8 mouse cellular contexts compared by ENCODE assay signal in genomic region chr3:95893606-95894316, GRCm38 (mm10). TPM values are rescaled to one million over a fixed set of nuclear protein-coding genes. Genes with fewer than 3 reads are reported as not detected.
DNase-seq lines count a peak whose midpoint lies in the region; ATAC-seq and TF ChIP-seq lines count a peak whose summit lies in the region.
"Not testable (repeated sequence)": the region's sequence is repeated elsewhere in the genome, so short reads cannot be mapped to it uniquely, and the experiment has no call there.

Gene Aph1a, plus strand, starts transcription at chr3:95893969.

- peak; percentile 97 for ATAC-seq in hematopoietic stem cell, adult 5-6 weeks (replicated peaks in 1 of 2; ENCODE audit: insufficient read depth in 1 of 2, low FRiP score in 2 of 2, low TSS enrichment in 1 of 2, low read depth in 1 of 2, poor library complexity in 2 of 2, severe bottlenecking in 2 of 2)
- peak; percentile 97 for ATAC-seq in lung, postnatal 0 days

- not testable (repeated sequence) for TF ChIP-seq RAD21 in MEL (IDR thresholded peaks at IDR 0.05; ENCODE audit: low read depth, low read length)

- H3K4me3 ChIP-seq in MEL (ENCODE audit: control insufficient read depth in 1 of 2, insufficient read depth in 1 of 2, low read depth in 2 of 2, low read length in 2 of 2): peak within 1 kb of the TSS; percentile 90 to 98
- peak within 1 kb of the TSS; percentile 96 for H3K4me3 ChIP-seq in cerebellum, adult 2 months (replicated peaks; ENCODE audit: insufficient read depth, low read depth, low read length)
- peak within 1 kb of the TSS; percentile 58 for H3K4me3 ChIP-seq in lung, postnatal 0 days (ENCODE audit: low read depth, low read length)

- peaks cover 11% of the 10 kb centered on the region for H3K79me2 ChIP-seq in MEL (ENCODE audit: control insufficient read depth, insufficient read depth, low read length, poor library complexity)

- peak within 1 kb of the TSS; percentile 73 for H3K27ac ChIP-seq in MEL (ENCODE audit: control insufficient read depth, low read depth, low read length)
- H3K27ac ChIP-seq in cerebellum, adult 2 months (ENCODE audit: insufficient read depth, low read length): peak within 1 kb of the TSS; percentile 82
- H3K27ac ChIP-seq in lung, postnatal 0 days (ENCODE audit: low read length): peak within 1 kb of the TSS; percentile 93

- H3K4me2 ChIP-seq in lung, postnatal 0 days (replicated peaks; ENCODE audit: low read depth, low read length): peak within 1 kb of the TSS; percentile 68

- TF ChIP-seq POLR2A in MEL (IDR thresholded peaks at IDR 0.05; ENCODE audit: control insufficient read depth in 1 of 2, insufficient read depth in 1 of 2, low read depth in 1 of 2, low read length in 2 of 2, poor library complexity in 1 of 2): peak; percentile 38 to 89; a peak in 2 of 4 replicates
- TF ChIP-seq POLR2A in cerebellum, adult 2 months (IDR thresholded peaks at IDR 0.05; ENCODE audit: borderline replicate concordance, insufficient read depth, low read length): peak; percentile 73; the same call in 1 of the 2 replicates

- peak; percentile 100 for DNase-seq in MEL (ENCODE audit: low read depth, low spot score)
- peak; percentile 95 to 98 for DNase-seq in cerebellum, adult 2 months
- DNase-seq in forelimb bud, embryonic 11.5 days (ENCODE audit: low read depth, low spot score): peak; percentile 96
- peak; percentile 98 for DNase-seq in layer of hippocampus, adult 9-11 months
- DNase-seq in lung, postnatal 0 days (ENCODE audit: low spot score): peak; percentile 100
- DNase-seq in ovary, postnatal 14 days (ENCODE audit: low spot score): peak; percentile 88
- peak; percentile 96 for DNase-seq in thymus, postnatal 14 days

- not testable (repeated sequence) for TF ChIP-seq CTCF in MEL (IDR thresholded peaks at IDR 0.05 in 2 of 3, conservative IDR thresholded peaks at IDR 0.05 in 1 of 3; ENCODE audit: control insufficient read depth in 1 of 3, insufficient read depth in 1 of 3, low read depth in 2 of 3, low read length in 3 of 3, poor library complexity in 1 of 3, severe bottlenecking in 1 of 3); cerebellum, adult 2 months (IDR thresholded peaks at IDR 0.05; ENCODE audit: borderline replicate concordance, insufficient read depth, low read depth, low read length); lung, postnatal 0 days (IDR thresholded peaks at IDR 0.05)

- H3K9me3 ChIP-seq in MEL (replicated peaks; ENCODE audit: insufficient read depth, low read length); lung, postnatal 0 days (ENCODE audit: low read length): not testable (repeated sequence)

- H3K27me3 ChIP-seq in MEL (ENCODE audit: control insufficient read depth in 1 of 2, insufficient read depth in 2 of 2, low read length in 2 of 2); cerebellum, adult 2 months (ENCODE audit: control insufficient read depth, insufficient read depth, low read length); lung, postnatal 0 days (replicated peaks; ENCODE audit: insufficient read depth, low read length): not testable (repeated sequence)

- peak within 1 kb of the TSS; percentile 82 for H3K9ac ChIP-seq in MEL (ENCODE audit: control insufficient read depth, low read depth, low read length, poor library complexity, severe bottlenecking)
- H3K9ac ChIP-seq in lung, postnatal 0 days (replicated peaks; ENCODE audit: low read depth): peak within 1 kb of the TSS; percentile 65

- TF ChIP-seq EP300 in MEL (IDR thresholded peaks at IDR 0.05; ENCODE audit: low read depth in 1 of 2, low read length in 2 of 2); lung, postnatal 0 days (IDR thresholded peaks at IDR 0.05): not testable (repeated sequence)

- H3K4me1 ChIP-seq in MEL (ENCODE audit: control insufficient read depth in 1 of 2, insufficient read depth in 2 of 2, low read length in 2 of 2): peaks cover 12 to 20% of the 10 kb centered on the region in 2 experiments
- not testable (repeated sequence) for H3K4me1 ChIP-seq in cerebellum, adult 2 months (ENCODE audit: control insufficient read depth, insufficient read depth, low read length); lung, postnatal 0 days (ENCODE audit: insufficient read depth, low read depth, low read length)

- peaks cover 0 to 16% of the 10 kb centered on the region in 2 experiments; a peak in 2 of 4 replicates for H3K36me3 ChIP-seq in MEL (ENCODE audit: control insufficient read depth in 1 of 2, insufficient read depth in 2 of 2, low read length in 2 of 2)
- not testable (repeated sequence) for H3K36me3 ChIP-seq in lung, postnatal 0 days (ENCODE audit: insufficient read depth, low read length)

- WGBS in cerebellum, adult 2 months: under 1% methylated on average over 29 of the region's 43 CpGs
- under 1% methylated on average over 25 of the region's 43 CpGs for WGBS in lung, postnatal 0 days

TF ChIP-seq in MEL, 35 proteins besides CTCF, POLR2A, EP300 and RAD21:
- TF ChIP-seq HCFC1 (IDR thresholded peaks at IDR 0.05; ENCODE audit: low read depth, low read length): peak; percentile 95
- TF ChIP-seq KAT2A (conservative IDR thresholded peaks at IDR 0.05; ENCODE audit: low read depth, low read length): peak; percentile 97
- TF ChIP-seq ELF1 (IDR thresholded peaks at IDR 0.05; ENCODE audit: low read depth, low read length): peak; percentile 97
- 0 out of 2 replicates have a peak, but pooled peaks have one; percentile 64 for TF ChIP-seq UBTF (IDR thresholded peaks at IDR 0.05; ENCODE audit: borderline replicate concordance, insufficient read depth, low read depth, low read length)
- peak; percentile 95 for TF ChIP-seq POLR2AphosphoS2 (IDR thresholded peaks at IDR 0.05; ENCODE audit: low read length)
- TF ChIP-seq MEF2A (IDR thresholded peaks at IDR 0.05; ENCODE audit: extremely low read depth, insufficient replicate concordance, low read depth, low read length, poor library complexity, severe bottlenecking): peak; percentile 21; the same call in 1 of the 2 replicates
- TF ChIP-seq TBP (IDR thresholded peaks at IDR 0.05; ENCODE audit: low read depth, low read length): peak; percentile 84
- peak; percentile 85 for TF ChIP-seq MAZ (IDR thresholded peaks at IDR 0.05; ENCODE audit: low read depth, low read length)
- TF ChIP-seq ZNF384 (IDR thresholded peaks at IDR 0.05; ENCODE audit: low read depth, low read length): 0 out of 2 replicates have a peak, but pooled peaks have one; percentile 43
- peak; percentile 97 for TF ChIP-seq NELFE (IDR thresholded peaks at IDR 0.05; ENCODE audit: low read depth, low read length)
- TF ChIP-seq SIN3A (IDR thresholded peaks at IDR 0.05; ENCODE audit: low read length): peak; percentile 89
- TF ChIP-seq ZMIZ1 (IDR thresholded peaks at IDR 0.05; ENCODE audit: low read depth, low read length): peak; percentile 89; the same call in 1 of the 2 replicates
- TF ChIP-seq USF1 (IDR thresholded peaks at IDR 0.05; ENCODE audit: low read depth, low read length): peak; percentile 66
- TF ChIP-seq NRF1 (IDR thresholded peaks at IDR 0.05; ENCODE audit: insufficient read depth, low read depth, low read length, poor library complexity, severe bottlenecking): 0 out of 2 replicates have a peak, but pooled peaks have one; percentile 45
- TF ChIP-seq MXI1 (IDR thresholded peaks at IDR 0.05; ENCODE audit: low read depth, low read length): peak; percentile 70
- peak; percentile 67; the same call in 1 of the 2 replicates for TF ChIP-seq TCF12 (IDR thresholded peaks at IDR 0.05; ENCODE audit: low read depth, low read length)
- peak; percentile 38; the same call in 1 of the 2 replicates for TF ChIP-seq CHD2 (IDR thresholded peaks at IDR 0.05; ENCODE audit: low read length)
- peak; percentile 71 for TF ChIP-seq MAX (IDR thresholded peaks at IDR 0.05; ENCODE audit: low read length)

RNA-seq across cellular contexts. Expression of gene Aph1a, which starts in this region (rescaled TPM):
- total RNA-seq in MEL (2012; rRNA removed): 110 and 127 TPM in 2 replicates
- polyA plus RNA-seq in MEL (2012; ENCODE audit: insufficient read depth in 1 of 2, insufficient read length in 2 of 2, low read depth in 1 of 2, low replicate concordance in 2 of 2, missing spikeins in 1 of 2): 100 to 1,000 TPM in 1 of 2 experiments, not detected in 1; 170 TPM
- 78.1 and 80.3 TPM in 2 replicates for polyA plus RNA-seq in cerebellum, adult 2 months (2012; rRNA removed)
- total RNA-seq in hematopoietic stem cell, adult 5-6 weeks (2017): 22.3 and 28.0 TPM in 2 replicates
- 48.6 and 49.1 TPM in 2 replicates for polyA plus RNA-seq in lung, postnatal 0 days (2015; fragmentation: Nextera tagmentation; extraction: Ambion mirVana)

Comparison
In these comparisons a context has a peak if more than half of its experiments do, and no peak if none do; other contexts are left out.
1. Peak in every context shown above with its lines: DNase-seq, ATAC-seq, H3K4me3 ChIP-seq and H3K27ac ChIP-seq.